Mouse (Mus musculus): Measurements from ENCODE around the gene Gm26897.

Gene Gm26897

DNA sequence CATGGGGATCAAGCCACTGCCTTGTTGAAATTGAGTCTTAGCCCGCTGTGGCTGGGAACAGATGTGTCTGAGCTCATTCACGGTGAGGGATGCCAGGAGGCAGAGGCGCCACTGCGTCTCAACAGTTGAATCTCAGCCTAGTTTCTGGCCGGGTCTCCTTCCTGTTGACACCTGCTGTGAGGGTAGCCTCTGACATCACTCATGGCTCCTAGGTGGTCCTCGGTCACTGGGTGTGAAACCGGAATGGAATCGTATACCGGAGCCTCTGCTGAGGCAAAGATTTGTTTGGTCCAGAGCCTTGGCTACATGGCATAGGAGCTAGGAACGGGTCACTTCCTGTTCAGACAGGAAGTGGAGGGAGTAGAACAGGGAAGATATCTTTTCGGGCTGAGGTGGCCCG lies at the start of gene Gm26897:
Gene Gm26897 (plus strand): TSS at position 74 of the 400 bp plus-strand sequence.
- DNase-seq (ENCODE audit: low read depth in 2 of 2, low spot score in 2 of 2), result no peak

DNA sequence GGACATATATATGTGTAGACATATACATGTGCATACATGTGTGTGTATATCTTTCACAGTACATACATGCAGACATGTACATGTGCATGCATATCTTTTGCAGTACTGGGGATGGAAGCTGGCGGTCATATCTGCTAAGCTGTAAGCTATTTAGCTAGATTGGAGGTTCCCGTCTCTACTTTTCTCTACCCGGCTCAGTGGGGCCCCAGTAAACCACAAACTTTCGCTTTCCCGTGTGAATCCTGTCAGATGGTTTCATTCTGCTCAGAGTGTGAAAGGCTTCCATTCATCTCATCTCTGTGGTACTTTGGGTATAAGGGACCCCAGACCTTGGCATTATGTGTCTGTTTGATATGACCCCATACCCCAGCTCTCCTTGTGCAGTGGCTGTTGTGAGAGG lies 46.4 kb upstream of the Gm26897 start:
- DNase-seq (ENCODE audit: low read depth in 2 of 2, low spot score in 2 of 2), result no peak

DNA sequence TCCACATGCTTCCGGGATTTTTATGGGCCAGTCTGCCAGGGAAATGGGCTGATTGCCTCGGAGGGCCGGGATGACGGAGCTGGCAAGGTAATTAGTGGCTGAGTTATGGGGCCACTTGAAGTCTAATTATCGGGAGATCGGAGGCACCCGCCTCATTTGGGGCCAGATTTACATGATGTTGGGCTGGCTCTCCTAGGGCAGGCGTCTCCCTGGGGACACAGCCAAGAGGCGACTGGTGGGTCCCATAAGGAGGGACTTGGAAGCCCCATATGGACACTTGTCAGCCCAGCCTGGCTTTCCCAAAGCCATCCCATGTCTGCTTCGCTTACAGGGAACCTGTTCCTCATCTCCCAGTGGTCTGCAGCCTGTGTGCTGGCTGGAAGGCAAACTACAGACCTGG lies 45.1 kb upstream of the Gm26897 start:
- DNase-seq (ENCODE audit: low read depth in 2 of 2, low spot score in 2 of 2), result no peak

DNA sequence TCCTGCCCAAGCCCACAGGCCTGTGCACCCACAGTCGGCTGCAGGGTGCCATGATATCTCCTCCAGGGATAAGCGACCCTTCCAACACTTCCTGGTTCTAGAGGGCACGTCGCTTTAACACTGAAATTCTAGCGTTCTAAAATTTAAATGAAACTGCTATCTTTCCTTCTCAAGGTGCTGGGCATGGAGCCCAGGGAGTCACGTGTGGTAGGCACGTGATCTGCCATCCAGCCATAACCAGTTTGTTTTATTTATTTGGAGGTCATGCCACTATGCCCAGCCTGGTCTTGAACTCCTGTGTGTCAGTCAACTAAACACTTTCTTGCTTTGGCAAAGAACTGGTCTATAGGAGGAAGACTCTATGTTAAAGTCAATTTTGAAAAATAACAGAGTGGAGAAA lies 35.7 kb upstream of the Gm26897 start:
- no peak for DNase-seq (ENCODE audit: low read depth in 2 of 2, low spot score in 2 of 2)

DNA sequence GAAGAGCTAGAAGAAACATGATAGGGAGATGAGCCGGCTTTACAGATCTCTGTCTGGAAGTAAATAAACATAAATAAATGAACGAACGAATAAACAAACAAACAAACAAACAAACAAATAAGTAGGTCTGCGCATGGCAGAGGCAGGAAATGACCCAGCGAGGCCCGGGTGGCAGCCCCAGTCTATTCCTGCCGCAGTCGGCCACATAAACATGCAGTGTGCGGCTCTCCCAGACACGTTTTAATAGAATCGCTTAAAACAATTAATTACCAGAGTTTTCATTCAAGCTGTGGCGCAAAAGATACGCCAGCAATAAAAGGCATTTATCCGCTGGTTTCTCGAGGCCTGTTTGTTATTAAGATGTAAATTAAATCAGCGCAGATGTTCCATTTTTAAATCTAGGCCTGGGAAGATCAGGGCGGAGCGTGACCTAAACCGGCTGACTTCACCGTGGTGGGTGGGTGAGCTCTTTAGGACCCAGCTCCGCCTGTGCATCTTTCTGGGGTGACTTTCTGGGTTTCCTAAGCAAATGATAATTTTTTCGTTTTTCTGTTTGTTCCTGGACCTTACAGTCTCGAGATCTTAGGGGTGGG lies 33.9 kb upstream of the Gm26897 start:
- DNase-seq (ENCODE audit: low read depth in 2 of 2, low spot score in 2 of 2), result no peak

DNA sequence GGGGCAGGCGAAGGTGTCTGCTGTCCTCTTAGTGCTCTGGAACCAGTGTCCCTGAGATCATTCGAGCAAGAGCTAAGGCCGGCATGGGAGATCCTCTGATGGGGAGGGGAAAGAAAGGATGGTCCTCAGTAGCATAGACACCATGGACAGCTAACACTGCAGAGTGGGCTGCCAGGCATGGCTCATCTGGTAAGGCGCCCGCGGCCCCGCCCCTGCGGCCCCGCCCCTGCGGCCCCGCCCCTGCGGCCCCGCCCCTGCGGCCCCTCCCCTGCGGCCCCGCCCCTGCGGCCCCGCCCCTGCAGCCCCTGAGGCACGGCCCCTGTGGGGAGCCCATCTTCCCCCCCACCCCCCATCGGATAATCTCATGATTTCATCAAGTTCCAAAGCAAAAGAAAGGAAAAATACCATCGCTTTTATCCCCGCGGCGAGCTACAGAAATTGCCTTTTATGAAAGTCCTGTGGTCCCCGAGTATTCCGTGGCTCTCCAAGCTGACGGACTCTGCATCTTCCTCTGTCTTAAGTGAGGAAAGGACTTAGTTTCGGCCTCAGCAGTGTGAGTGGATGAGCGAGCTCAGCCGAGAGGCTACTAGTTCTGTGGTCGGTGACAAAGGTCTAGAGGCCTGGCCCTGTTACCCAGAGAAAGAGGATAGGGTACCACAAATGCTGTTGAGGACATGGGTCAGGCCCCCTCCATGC lies 31.9 kb upstream of the Gm26897 start:
- DNase-seq (ENCODE audit: low read depth in 2 of 2, low spot score in 2 of 2), result no peak

DNA sequence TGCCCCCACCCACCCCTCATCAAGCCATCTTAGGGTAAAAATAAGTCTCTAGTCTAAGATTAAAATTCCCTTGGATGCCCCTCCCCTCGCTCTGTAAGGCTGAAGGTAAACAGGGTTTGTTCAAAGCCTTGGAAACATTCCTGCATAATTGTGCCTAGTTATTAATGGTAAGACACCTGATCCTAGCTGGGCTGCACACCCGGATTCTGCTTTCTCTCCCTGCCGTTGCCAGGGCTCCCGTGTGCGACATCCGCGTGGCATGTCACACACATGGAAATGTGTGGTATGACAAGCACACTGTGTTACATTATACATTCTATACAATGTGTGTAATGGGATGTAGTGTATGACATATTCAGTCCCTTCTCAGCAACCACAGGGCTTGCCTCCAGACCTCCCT lies 30.1 kb upstream of the Gm26897 start:
- DNase-seq (ENCODE audit: low read depth in 2 of 2, low spot score in 2 of 2), result no peak

DNA sequence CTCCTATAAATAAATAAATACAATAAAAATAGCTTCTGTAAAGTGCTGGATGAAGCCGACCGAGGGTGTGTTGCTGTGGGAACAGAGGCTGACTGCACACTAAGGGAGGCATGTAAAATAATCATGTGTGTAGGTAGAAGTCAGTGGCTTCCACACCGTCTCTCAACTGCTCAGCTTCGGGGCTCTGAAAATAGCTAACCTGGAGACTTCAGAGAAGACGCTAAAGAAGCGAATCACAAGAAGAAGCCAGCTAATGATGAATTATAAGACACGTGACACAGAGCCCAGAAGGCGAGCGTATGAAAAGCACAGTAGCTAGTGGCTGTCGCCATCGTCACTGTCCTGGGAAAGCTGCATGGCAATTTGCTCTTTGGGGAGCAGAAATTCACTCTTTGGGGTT lies 29.4 kb upstream of the Gm26897 start:
- DNase-seq (ENCODE audit: low read depth in 2 of 2, low spot score in 2 of 2), result no peak

DNA sequence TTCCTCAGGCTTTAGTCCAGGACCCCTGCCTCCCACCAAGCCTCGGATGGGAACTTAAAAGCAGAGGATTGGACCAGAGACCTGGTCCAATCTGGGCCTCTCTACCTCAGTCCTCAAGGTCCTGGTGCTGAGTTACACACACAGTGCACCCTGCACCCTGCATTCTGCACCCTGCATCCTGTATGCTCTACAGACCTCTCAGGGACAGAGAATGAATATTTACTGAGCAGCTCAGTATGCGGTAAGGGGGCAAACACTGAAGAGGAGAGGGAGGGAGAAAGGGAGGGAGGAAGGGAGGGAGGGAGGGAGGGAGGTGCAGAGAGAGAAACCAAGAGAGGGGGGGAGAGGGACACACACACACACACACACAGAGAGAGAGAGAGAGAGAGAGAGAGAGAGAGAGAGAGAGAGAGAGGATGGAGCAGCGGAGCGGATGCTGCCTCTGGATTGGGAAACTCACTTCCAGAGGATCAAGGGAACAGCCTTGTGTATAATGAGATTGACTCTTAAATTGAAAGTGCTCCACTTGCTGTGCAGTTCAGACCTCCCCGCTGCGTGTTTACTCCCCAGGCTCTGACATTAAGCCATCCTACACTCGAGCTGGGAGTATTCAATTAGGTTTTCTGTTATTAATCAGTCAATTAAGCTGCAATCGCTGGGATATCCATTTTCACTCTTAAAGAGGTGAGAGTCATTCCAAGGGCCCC lies 24.4 kb upstream of the Gm26897 start:
- no peak for DNase-seq (ENCODE audit: low read depth in 2 of 2, low spot score in 2 of 2)

DNA sequence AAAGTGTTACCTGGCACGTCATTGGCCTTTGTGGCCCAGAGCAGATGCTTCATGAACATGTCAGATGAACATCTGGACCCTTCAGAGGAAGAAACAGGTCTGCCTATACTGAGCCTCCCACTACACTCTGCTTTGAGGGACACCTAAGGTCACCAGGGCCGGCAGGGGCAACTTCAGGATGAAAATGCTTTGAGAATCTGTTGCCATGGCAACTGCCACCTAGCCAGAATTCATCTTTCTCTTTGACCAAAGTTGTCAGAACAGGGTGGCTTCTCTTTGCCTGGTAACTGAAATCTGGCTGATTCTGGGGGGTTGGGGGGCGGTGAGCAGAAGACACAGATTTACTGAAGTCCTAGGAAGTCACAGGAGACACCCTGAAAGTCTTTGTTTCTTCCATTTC lies 14.7 kb upstream of the Gm26897 start:
- no peak for DNase-seq (ENCODE audit: low read depth in 2 of 2, low spot score in 2 of 2)

DNA sequence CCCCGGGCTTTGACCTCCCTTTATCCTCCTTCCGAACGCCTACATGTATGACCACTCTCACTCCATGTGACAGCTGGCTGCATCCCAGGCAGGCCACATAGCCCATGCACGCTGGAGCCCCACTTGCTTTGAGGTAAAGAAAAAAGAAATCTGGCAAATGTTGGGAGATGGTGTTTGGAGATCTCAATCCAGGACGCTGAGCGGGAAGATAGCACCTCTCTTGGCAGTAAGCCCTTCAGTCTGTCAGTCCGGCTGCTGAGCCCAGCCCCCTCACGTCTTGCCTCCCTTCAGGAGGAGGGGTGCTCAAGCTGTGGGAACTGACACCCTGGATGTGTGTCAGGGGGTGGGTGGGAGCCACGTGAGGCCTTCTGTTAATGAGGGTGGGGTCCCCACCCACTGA lies 13.0 kb upstream of the Gm26897 start:
- DNase-seq (ENCODE audit: low read depth in 2 of 2, low spot score in 2 of 2), result no peak

DNA sequence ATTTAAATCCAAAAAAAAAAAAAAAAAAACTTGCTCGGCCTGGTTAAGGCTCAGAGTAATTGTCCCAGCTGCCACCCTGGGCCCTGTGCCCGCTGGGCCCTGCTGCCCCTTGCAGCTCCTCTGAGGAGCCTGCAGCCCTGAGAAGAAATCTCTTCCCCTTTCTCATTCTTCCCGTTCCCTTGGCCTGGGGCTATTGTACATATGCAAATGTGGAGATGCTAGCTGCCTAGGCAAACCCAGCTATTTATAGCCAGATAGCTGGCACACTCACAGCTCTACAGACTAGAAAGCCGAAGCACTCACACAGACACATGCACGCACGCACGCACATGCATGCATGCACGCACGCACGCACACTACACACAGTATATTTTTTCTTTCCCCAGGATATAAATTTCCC lies 9.0 kb upstream of the Gm26897 start:
- no peak for DNase-seq (ENCODE audit: low read depth in 2 of 2, low spot score in 2 of 2)

DNA sequence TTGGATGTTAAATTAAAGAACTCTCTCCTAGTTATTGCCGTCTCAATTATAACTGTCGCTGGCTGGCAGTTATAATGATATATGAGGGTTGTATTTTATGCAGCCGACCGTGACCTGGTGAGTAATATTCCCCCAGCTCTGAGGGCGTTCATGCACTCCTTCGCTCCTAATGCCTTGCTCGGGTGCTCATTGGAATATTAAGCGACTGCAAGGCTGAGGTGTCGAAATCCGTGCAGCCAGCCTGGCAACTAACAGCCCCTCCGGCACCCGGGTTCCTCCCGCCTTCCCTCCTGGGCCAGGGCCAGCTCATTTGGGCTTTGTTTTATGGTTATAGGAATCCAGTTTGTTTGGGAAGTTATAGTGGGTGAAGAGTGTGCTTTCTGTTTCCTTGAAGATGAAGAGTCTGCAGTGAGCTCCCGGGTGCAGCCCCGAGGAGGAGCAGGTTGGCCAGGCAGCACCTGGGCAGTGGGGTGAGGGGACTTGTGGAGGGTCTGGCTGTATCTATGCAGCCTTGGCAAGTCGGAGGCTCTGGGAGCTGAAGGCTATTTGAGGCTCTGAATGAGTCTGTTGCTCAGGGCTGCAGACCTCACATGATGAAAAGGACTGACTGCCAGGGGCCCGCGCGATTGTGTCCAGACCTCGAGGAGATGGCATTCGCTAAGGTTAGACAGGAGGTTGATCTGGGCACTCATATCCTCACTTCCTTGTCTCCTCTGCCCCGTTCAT lies 8.4 kb upstream of the Gm26897 start:
- DNase-seq (ENCODE audit: low read depth in 2 of 2, low spot score in 2 of 2), result no peak

DNA sequence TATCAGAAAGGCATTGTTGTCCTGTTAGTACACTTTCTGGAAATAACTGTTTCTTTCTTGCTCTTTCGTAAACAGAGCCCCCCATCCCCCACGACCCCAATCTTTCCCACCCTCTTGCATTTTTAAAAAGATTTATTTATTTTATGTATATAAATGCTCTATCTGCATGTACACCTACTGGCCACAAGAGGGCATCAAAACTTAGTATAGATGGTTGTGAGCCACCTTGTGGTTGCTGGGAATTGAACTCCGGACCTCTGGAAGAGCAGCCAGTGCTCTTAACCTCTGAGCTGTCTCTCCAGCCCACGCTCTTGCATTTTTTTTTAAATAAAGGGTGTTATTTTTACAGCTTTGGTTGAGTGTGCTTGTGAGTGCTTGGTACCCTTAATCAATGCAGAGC lies 5.3 kb upstream of the Gm26897 start:
- no peak for DNase-seq (ENCODE audit: low read depth in 2 of 2, low spot score in 2 of 2)

DNA sequence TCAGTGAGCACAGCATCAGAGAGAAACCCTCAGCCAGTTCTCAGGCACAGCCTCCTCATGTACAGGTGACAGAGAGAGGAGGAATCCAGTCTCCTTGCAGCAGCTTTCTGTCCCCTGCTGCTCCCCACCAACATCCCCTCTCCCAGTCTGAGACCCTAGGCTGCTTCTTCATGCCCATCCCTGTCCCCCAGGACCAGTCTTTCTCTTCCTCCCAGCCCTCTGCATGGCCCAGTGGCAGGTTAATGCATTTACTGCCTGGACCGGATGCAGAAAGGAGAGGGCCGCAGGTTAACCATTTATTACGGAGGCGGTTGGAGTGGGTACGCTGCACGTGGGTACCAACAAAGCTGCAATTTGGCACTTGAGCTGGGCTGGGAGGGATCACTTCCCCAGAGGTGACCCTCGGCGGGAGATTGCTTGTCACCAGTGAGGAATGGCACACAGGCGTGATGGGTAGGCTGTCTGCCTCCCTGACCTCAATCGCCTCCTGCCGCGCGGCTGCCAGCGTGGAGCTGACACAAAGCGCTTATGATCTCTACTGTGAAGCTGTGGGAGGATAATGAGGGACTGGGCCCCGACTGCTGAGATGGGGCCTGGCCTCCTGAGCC lies 3.1 kb upstream of the Gm26897 start:
- DNase-seq (ENCODE audit: low read depth in 2 of 2, low spot score in 2 of 2), result no peak

DNA sequence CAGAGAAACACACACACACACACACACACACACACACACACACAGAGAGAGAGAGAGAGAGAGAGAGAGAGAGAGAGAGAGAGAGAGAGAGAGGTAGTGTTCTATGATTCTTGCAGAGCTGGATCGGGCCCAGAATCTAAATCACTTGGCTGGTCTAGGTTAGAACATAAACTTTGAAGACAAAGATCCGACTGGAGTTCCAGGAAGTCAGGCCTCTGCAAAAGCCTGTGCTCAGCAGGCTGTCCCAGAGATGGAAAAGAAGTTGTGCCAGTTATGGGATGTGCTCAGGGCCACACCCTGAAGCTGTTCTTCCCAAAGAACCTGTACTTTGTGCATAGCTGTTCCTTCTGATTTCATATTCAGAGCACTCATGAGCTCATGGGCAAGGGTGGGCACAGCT lies 1.5 kb upstream of the Gm26897 start:
- no peak for DNase-seq (ENCODE audit: low read depth in 2 of 2, low spot score in 2 of 2)

DNA sequence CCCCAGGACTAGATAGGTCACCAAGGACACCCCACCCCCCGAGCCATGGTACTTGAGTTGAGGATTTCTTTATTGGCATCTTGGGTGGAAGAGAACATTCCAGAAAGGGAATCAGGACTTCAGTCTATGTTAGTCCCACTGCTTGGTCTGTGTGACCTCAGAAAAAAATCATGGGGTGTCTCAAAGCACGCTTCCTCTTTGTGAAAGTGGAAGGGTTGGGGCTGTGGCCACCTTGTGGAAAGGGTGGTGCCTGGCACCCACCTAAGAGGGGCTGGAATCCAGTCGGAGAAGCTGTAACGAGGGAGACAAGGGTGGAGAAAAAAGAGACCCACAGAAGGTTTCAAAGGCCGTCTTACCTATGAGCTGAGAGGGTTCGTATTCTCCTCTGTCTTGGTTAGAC lies 5.8 kb downstream of the Gm26897 start:
- DNase-seq (ENCODE audit: low read depth in 2 of 2, low spot score in 2 of 2), result no peak

DNA sequence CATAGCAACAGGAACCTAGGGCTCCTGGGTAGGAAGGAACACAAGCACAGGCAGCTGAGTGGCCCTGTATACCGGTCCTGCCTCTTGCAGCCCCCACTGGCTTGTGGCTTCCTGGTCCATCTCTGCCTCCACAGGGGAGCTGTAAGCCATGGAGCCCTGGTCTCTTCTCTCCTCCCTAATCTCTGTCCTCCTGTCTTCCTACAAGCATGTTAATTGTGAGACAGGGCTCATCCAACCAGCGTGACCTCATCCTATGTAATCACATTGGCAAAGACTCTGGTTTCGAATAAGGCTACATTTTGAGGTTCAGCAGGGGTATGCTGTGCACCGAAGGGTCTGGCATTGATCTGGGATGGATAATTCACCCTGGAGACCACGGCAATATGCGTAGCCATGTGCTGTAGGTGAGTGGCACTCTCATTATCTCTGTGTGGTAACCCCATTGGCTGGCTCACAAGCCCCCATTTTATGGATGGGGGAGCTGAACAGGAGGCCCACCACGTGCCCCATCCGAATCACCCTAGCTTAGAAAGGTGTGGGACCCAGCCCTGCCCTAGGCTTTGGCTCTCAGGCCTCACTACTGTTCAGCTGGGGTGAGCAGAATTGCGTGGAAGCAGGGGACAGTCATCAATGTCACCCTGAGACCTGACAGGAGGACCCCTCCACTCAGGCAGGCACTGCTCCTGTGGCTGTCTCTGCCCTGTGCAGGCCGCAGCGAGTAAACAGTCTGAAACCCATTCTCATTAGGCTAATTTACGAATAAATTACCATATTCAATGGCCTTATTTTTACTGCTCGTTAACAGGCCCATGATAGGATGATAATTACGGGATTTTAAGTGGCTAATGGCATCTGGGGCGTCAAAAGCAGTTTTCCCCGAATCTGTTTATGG lies 6.9 kb downstream of the Gm26897 start:
- no peak for DNase-seq (ENCODE audit: low read depth in 2 of 2, low spot score in 2 of 2)

DNA sequence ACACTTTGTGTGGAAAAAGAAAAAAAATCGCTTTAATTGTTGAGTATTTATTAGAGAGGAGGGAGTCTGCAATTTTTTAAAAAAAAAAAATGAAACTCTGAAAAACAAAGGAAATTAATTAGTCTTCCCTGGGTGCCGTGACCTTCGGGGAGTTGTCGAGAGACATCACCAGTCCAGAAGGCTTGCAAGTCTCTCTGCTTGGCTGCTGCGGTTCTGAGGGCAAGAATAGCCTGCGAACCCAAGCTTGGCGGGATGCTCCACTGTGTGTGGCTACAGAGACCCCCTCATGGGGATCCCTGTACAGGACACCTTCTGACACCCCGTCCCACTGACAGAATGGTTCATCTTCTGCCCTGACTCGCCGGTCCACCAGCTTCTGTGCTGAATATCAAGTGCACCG lies 7.6 kb downstream of the Gm26897 start:
- no peak for DNase-seq (ENCODE audit: low read depth in 2 of 2, low spot score in 2 of 2)

DNA sequence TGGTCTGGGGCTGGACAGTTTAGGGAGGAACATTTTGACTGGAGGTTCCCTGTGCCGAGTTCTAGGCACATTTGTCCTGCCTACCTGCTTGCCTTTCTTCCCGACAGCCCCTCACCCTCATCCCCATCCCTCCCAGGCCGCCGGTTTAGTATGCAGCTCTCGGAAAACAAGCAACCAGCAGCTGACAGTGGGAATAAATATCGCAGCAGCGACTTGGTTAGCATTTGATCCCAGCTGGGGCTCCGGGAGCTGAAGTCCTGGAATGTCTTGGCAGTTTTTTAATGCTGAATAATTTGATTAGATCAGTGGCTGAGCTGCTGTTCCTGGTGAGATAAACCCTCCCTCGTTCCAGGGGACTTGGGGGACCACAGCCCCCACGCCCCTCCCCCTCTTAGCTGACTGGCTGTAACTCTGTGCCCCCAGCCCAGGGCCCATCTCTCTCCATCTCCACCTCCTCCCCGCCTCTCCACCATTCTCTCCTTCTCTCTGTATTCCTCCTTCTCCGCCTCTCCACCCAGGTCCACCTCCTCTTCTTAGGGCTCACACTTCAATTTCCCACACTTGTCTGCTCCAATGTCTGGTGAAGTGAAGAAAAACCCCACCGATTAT lies 8.7 kb downstream of the Gm26897 start:
- DNase-seq (ENCODE audit: low read depth in 2 of 2, low spot score in 2 of 2), result no peak

Measured in CD8-positive naive resting alpha-beta T cell, adult 2 months (primary cell).